Mouse (Mus musculus) T-helper 1 cell (primary cell): ENCODE measurements around the gene Grk2.

Experiments used
- in situ Hi-C: fragments of 300-600 bp; cut with MboI, MseI; formaldehyde crosslinking; loops from one replicate; pipeline ENCODE4 v1.15.1; 2025; ENCODE audit warnings: high pct_unique_total_duplicates

The Grk2 gene

DNA sequence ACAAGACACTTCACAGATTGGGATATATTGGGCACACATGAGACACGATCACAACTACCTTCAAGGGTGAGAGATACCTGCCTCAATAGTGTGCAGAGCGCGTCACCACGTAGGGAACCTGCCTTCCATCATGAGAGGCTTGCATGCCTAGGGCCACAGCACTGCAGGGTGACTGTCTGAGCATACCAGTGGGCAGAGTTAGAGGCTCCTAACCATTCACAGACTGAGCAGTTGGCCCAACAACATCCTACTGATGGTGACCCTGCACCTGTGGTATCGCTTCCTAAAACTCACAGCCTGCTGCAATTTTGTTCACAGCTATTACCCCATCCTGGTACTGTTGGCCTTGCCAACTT, 2.4 kb downstream of the Grk2 start:
- in situ Hi-C loops = no loop called here

DNA sequence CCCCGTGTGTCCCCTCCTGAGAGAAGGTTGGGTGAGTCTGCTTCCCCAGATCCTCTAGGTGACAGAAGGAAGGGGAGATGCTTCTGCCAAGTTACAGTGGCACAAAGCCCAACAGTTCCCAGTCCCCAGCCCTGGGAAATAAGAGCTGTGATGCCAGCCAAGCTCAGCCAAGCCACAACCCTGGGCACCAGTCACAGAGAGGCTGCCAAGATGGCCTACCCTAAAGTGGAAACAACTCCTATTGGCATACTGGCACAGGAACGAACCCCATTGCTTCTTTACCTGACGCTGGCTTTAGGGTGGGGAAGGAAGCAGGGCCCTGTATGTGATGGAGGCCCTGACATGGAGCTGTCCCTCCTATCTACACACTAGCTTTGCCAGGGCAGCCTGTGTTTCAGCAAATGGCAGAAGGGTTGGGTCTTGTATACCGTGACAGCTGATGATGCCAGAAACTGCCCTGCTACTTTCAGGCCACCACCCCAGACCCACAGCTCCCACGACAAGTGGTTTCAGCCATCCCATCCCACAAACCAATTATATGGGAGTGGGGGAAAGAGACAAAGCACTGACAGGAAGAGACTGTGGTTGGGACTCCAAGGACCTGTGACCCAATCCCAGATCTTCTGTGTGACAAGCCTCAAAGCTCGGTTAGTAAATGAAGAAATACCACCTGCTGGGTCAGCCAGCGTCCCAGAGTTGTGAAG, 2.9 kb downstream of the Grk2 start:
- in situ Hi-C loops = no loop called here

DNA sequence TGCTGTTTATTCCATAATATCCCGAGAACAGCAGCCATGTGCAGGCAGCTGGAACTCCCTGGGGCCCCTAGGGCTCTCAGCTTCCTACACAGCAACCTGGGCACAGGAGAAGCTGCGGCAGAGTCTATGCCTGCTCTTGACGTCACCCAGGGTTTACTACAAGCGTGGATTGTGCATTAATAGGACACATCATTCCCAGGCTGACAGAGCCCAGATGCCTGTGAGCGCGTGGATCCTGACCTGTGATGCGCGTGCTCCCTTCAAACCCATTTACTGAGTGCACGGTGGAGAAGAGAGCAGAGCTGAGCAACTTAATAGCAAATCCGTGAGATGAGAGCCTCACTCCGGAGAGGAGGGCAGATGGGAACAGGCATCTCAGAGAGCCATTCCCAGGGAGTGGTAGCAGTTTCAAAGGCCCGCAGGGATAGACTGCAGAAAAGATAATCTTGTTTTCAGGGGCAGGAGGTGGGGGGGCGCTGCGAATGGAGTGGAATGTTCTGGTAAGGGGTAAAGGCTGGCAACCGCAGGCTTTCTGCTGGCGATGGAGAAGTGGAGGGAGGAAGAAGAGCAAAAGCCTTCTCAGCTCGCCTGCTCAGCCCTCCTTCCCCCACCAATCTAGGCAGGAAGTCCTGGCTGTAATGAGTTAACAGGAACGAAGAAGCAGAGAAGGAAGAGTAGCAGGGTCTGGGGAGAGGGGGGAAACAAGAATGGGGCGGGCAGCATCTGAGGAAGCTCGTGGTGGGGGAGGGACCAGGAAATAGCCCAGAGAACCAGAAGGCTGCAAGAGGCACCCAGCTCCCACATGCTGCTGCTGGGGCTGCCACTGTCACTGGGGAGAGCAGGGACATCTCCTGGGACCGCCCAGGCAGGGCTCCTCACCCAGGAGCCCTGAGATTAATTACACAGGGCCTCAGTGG, 4.0 kb downstream of the Grk2 start:
- in situ Hi-C loops = no loop called here

DNA sequence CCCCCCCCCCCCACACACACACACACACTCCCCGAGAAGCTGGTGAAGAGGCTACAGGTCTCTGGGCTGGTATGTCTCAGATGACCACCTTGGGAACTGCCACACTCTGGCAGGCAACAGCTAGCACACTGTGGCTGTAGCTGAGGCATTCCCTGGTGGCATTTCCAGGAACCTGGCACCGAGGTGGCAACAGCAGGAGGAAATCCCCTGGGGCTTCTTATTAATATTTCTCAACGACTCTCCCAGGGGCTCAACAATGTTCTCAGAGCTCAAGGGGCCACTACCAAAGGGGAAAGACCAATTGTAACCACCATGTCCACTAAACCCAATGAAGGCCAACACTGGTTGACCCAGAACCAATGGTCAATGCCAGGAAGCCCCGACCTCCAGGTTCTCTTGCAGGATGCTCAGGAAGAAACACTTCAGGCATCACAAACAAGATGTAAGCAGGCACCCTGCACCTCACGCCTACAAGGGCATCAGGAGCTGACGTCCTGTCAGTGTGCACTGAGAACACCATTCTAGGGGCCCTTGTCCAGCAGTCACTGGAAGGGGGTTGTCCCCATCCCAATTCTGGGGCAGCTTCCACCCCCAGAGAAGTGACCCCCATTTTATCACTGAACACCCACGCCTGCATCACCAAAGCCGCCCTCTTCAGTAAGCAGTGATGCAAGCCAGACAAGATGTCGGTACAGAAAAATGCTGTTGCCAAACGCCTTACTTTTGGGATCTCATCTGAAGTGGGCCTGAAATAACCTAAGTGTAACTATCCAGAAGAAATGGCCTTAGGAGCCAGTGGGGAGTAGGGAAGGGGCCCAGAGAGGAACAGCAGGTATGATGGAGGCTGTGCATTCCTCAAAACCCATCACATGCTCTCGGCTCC, 4.9 kb downstream of the Grk2 start:
- in situ Hi-C loops = no loop called here

DNA sequence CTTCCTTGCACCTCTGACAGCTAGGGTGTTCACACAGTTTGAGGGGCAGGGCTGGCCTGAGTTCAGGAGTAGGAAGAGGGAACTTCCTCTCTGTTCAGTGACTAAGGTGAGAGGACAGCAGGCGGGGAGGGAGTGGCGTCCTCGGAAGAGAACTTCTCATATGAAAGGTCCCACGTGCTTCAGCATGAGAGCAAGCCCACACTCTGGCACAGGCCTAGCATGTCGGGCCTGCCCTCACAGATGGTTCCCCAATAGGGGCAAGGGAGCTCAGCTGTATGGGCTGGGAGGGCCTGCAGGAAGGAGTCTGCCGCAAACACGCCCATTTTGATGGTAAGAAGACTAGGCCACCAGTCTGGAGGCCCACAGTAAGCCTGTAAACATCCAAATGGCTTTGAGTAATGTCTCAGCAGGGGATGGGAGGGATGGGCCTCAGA, 5.7 kb downstream of the Grk2 start:
- in situ Hi-C loops = no loop called here

GRCm38 (mm10) chr19:4299574-4300270, 6.3 kb downstream of the Grk2 start:
- in situ Hi-C loops = no loop called here

- in situ Hi-C loops = no loop called here
These were observed 6.9 kb downstream of the Grk2 start for GRCm38 (mm10) chr19:4299126-4299525.

DNA sequence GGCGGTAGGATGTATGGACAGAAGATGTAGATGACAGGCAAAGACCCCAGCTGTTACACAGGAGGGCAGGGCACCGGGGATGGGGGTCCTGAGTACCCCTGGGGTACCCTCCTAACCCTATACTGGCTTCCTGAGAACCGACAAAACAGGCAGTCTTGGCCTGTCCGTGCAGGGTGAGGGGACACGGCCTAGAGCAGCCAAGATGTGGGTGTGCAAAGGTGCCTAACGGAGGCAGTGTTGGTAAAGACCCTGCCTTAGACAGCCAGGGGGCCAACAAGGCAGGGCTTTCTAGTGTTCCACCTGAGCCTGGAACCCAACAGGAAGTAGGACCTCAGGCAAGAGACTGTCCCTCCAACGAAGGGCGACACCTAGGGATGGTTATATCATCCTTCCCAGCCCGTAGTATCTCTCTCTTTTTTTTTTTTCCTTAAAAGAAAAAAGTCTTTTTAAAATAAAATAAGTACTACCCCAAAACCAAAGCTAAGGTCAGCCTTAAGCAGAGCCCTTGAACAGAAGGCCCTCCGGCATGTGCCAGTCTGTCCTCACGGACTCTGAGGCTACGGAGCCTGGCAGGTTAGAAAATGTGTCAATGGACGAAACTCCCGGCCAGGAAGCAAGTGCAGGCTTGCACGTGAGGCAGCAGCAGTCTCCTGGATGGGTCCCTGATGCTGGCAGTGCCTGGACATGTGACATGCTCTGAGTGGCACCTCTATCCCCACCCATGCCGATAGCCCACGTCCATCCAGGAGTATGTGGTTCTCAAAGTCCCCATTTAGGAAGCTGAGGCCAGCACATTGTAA, 7.5 kb downstream of the Grk2 start:
- in situ Hi-C loops = no loop called here

DNA sequence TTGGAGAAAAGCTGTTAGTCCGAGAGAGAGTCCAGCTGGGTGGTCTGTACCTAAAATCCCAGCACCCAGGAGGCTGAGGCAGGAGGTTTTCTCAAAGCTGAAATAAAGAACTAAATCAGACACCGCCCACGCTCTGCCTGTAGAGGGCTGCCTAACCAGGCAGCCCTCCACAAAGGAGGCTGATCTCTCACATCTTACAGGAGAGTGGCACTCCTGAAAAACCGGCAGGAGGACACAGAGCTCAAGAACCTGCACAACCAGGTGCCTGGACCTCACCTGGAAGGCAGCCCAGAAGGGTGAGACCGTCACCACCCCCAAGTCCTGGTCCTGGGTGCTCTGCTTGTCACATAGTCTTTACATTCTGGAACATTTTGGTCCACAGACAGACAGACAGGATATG, 8.2 kb downstream of the Grk2 start:
- in situ Hi-C loops = no loop called here

- in situ Hi-C loops = no loop called here
These were observed 9.4 kb downstream of the Grk2 start for GRCm38 (mm10) chr19:4296611-4297010.

- in situ Hi-C loops = no loop called here
These were observed 10.6 kb downstream of the Grk2 start for GRCm38 (mm10) chr19:4295391-4295790.

DNA sequence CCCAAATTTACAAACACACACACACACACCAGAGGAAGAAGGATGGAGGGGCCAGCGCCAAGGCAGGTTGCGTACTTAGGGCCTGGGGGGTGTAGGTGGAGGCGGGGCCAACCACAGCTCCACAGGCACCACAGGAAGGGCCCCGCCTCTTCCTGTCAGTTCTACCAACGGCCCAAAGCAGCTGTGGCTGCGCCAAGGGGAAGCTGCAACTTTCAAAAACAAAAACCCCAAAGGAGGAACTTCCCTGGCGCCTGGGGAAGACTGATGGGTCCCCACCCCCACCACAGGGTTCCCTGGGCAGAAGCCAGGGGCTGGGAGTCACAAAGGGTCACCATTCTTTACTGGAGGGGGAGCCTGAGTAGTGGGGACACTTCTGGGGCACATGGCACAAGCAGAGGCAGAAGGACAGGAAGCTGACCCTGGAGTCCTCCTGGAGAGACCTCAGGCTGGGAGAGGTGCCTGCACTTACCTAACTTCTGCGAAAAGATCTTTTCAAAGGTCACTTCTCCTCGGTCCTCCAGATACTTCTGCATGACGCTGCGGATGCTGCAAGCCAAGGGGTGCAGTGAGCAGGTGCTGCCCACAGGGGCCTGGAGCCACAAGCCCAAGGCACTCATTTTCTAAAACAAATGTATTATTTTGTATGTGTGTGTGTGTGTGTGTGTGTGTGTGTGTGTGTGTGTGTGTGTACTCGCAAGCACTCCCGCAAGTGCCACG, 11.5 kb downstream of the Grk2 start:
- in situ Hi-C loops = no loop called here

DNA sequence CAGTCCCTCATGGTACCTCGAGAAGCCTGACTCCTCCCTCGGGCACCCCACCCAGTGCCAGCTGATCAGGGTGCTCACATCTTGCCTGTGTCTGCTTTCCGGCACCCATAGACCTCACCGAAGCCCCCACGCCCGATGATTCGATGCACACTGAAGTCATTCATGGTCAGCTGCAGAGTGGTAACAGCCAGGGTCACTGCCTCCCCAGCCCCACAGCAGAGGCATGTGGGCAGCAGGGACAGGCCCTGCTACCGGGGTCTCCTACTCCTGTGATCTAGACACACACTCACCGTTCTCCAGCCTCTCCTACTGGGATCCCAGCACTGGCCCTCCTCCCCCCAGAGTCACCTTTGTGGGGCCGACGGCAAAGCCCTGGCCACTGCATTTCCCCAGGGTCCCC, 14.9 kb downstream of the Grk2 start:
- in situ Hi-C loops = no loop called here

GRCm38 (mm10) chr19:4290749-4291148, 15.3 kb downstream of the Grk2 start:
- in situ Hi-C loops = no loop called here

DNA sequence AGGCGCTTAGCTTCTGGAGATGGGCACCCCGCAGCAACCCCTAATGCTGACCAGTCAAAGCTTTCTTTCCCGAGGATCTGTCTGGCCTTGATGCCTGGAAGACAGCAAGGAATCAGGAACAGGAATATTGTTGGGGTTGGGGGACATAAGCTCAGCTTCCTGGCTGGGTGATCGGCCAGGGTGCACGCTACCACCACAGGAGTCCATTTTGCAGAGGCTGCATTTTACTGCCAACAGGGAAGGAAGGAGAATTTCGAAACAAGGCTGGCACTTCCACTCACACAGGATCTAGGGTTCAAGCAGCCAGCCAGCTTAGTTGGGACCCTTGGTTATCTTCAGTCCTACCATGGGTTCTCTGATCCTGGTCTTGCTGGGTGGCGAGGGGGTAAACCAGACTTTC, 22.4 kb downstream of the Grk2 start:
- in situ Hi-C loops = no loop called here

DNA sequence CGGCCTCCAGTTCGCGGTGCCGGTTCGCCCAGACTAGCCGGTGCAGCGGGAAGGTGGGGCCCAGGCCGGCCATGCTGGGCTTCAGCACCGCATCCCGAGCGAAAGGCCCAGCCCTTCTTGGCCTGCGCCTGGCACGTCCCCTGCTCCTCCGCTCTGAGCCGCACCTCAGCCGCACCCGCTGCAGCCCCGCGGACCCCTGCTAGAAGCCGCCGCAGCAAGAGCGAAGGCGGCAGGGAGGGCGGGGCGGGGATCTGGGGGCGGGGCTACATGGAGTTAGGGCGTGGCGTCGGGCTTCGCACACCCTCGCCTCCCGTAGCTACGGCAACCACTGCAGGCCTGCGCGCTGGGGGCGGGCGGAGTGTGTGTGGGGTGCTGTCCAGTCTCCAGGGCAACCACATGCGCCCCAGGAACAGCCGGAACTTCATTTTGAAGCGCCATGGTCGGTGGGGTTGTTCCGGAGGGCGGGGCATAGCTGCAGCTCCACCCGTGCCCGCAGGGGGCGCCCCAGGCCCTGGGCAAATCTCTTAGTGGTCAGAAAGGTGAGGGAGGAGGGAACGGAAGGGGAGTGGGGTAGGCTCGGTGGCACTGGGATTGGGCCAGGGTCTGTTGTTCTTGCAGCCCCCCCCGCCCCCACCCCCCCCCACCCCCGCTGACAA, 23.0 kb downstream of the Grk2 start, which contains the start of gene Ankrd13d:
TSS of gene Ankrd13d (minus strand) at position 240 of the 656 bp plus-strand sequence.
- in situ Hi-C loops = no loop called here

DNA sequence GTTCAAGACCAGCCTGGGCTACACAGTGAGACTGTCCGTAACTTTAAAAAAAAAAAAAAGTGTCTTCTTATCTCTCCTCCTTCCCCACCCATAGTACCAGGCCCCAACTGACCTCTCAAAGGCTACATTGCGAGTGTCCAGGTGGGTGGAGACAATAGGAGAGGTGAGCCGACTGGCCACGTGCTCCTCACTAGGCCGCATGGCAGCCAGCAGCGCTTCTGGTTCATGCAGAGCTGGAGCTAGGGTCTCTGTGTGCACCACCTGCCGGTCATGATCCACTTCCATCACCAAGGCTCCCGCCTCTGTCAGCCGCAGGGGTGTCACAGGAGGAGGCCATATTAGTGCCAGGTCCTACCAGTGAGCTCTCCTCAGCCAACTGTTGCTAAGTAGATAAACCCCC, 25.6 kb downstream of the Grk2 start:
- in situ Hi-C loops = no loop called here

GRCm38 (mm10) chr19:4279487-4279886, 26.5 kb downstream of the Grk2 start:
- in situ Hi-C loops = no loop called here

DNA sequence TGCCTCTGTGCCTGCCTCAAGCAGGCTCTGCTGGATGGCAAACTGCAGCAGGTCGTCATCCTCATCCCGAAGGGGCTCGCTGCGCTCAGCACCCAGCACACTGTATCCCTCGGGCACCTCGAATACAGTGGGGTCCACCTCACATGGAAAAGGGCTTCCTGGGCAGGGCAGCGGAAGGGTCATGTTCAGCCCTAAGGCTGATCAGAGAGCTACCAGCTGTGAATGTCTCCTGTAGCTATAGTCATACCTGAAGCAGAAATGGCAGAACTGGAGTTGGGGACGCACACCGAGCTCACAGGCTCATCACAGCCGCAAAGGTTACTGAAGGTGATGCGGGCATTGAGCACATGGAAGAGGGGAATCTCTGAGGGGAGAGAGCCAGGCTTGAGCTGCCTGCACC, 35.0 kb downstream of the Grk2 start:
- in situ Hi-C loops = no loop called here
